Mouse (Mus musculus) splenic B cell, adult 2 months (primary cell): ENCODE results near the gene Sec13.

ENCODE experiments used
- DNase-seq: peaks from one replicate; pipeline ENCODE4 v3.0.0-alpha.2; 2011; ENCODE audit warnings: low read depth, low spot score
- H3K27me3 ChIP-seq: 2 replicates; pipeline ENCODE4 v1.6.1; 2012; ENCODE audit warnings: mild to moderate bottlenecking, low read length, moderate library complexity, mixed read lengths; ENCODE audit not compliant: control insufficient read depth, poor library complexity, insufficient read depth, severe bottlenecking
- H3K36me3 ChIP-seq: 2 replicates; pipeline ENCODE4 v1.6.1; 2012; ENCODE audit warnings: mild to moderate bottlenecking, low read length, moderate library complexity, mixed read lengths; ENCODE audit not compliant: control insufficient read depth, poor library complexity, insufficient read depth, severe bottlenecking

Gene Sec13

GRCm38 (mm10) chr6:113740236-113741217 lies at the start of gene Sec13:
Gene Sec13 (minus strand): TSS chr6:113740743.
- peaks cover 2% of the 10 kb centered on the region for H3K36me3 ChIP-seq
- peak; percentile 89 for DNase-seq
- no peaks in the 10 kb centered on the region for H3K27me3 ChIP-seq

GRCm38 (mm10) chr6:113787459-113787968 lies 47.0 kb upstream of the Sec13 start:
- no peak for DNase-seq

GRCm38 (mm10) chr6:113785658-113786057 lies 45.1 kb upstream of the Sec13 start:
- Histone ChIP-seq H3K27me3 (no peaks in the 10 kb centered on the region), H3K36me3 (no peaks in the 10 kb centered on the region)
- peak; percentile 3 for DNase-seq

More at GRCm38 (mm10) chr6:113787459-113787968, 47.0 kb upstream of the Sec13 start:
- H3K36me3 ChIP-seq: no peaks in the 10 kb centered on the region
- no peaks in the 10 kb centered on the region for H3K27me3 ChIP-seq

GRCm38 (mm10) chr6:113778229-113778753 lies 37.7 kb upstream of the Sec13 start:
- H3K36me3 ChIP-seq: no peaks in the 10 kb centered on the region
- H3K27me3 ChIP-seq: no peaks in the 10 kb centered on the region
- DNase-seq: no peak

- no peaks in the 10 kb centered on the region for H3K27me3 ChIP-seq
- H3K36me3 ChIP-seq: no peaks in the 10 kb centered on the region
- no peak for DNase-seq
Measured at GRCm38 (mm10) chr6:113768804-113769203, 28.3 kb upstream of the Sec13 start.

- no peaks in the 10 kb centered on the region for H3K27me3 ChIP-seq
- H3K36me3 ChIP-seq: no peaks in the 10 kb centered on the region
- peak; percentile 82 for DNase-seq
Measured at GRCm38 (mm10) chr6:113761644-113762043, 21.1 kb upstream of the Sec13 start.

- DNase-seq: no peak
- H3K36me3 ChIP-seq: no peaks in the 10 kb centered on the region
- no peaks in the 10 kb centered on the region for H3K27me3 ChIP-seq
Measured at GRCm38 (mm10) chr6:113749119-113749685, 8.7 kb upstream of the Sec13 start.

GRCm38 (mm10) chr6:113748351-113748750 lies 7.8 kb upstream of the Sec13 start:
- Histone ChIP-seq H3K36me3 (no peaks in the 10 kb centered on the region), H3K27me3 (no peaks in the 10 kb centered on the region)
- DNase-seq: no peak

- DNase-seq: no peak
- no peaks in the 10 kb centered on the region for H3K27me3 ChIP-seq
- no peaks in the 10 kb centered on the region for H3K36me3 ChIP-seq
Measured at GRCm38 (mm10) chr6:113747284-113747683, 6.7 kb upstream of the Sec13 start.

- H3K36me3 ChIP-seq: no peaks in the 10 kb centered on the region
- DNase-seq: no peak
- H3K27me3 ChIP-seq: no peaks in the 10 kb centered on the region
Measured at GRCm38 (mm10) chr6:113745117-113745516, 4.6 kb upstream of the Sec13 start.

- Histone ChIP-seq H3K27me3 (no peaks in the 10 kb centered on the region), H3K36me3 (no peaks in the 10 kb centered on the region)
- DNase-seq: no peak
Measured at GRCm38 (mm10) chr6:113743111-113743510, 2.6 kb upstream of the Sec13 start.

- H3K27me3 ChIP-seq: no peaks in the 10 kb centered on the region
- DNase-seq: no peak
- H3K36me3 ChIP-seq: no peaks in the 10 kb centered on the region
Measured at GRCm38 (mm10) chr6:113742321-113742720, 1.8 kb upstream of the Sec13 start.

- DNase-seq: no peak
- no peaks in the 10 kb centered on the region for H3K36me3 ChIP-seq
- no peaks in the 10 kb centered on the region for H3K27me3 ChIP-seq
Measured at GRCm38 (mm10) chr6:113741425-113741824, 882 bp upstream of the Sec13 start.

- Histone ChIP-seq H3K36me3 (peaks cover 8% of the 10 kb centered on the region), H3K27me3 (no peaks in the 10 kb centered on the region)
- DNase-seq: no peak
Measured at GRCm38 (mm10) chr6:113737318-113738046, 3.1 kb downstream of the Sec13 start.
